Mouse (Mus musculus) MEL (cell line): ENCODE data around the gene Gclm. TPM values are rescaled to one million over a fixed set of nuclear protein-coding genes. Genes with fewer than 3 reads are reported as not detected.

Source experiments
- DNase-seq: peaks from one replicate; pipeline ENCODE4 v3.0.0; 2011; ENCODE audit warnings: low read depth, low spot score
- H3K27ac ChIP-seq: 2 replicates; pipeline ENCODE4 v1.5.1; 2012; ENCODE audit warnings: low read depth, mild to moderate bottlenecking, control low read depth, low read length, moderate library complexity; ENCODE audit not compliant: control insufficient read depth
- H3K27me3 ChIP-seq, 2 experiments: fragments of 150-350 bp in 1 of 2; sonication (generic) in 1 of 2; 2 replicates each; pipeline ENCODE4 v1.6.1; 2012; ENCODE audit warnings: low read length in 2 of 2, mild to moderate bottlenecking in 2 of 2, improper control_type of control experiment in 1 of 2, moderate library complexity in 1 of 2; ENCODE audit not compliant: insufficient read depth in 2 of 2, control insufficient read depth in 1 of 2
- H3K36me3 ChIP-seq, 2 experiments: 2 replicates each; pipeline ENCODE4 v1.6.1; 2012 to 2014; ENCODE audit warnings: low read length in 2 of 2, improper control_type of control experiment in 1 of 2, inconsistent platforms in 1 of 2, mild to moderate bottlenecking in 1 of 2; ENCODE audit not compliant: insufficient read depth in 2 of 2, control insufficient read depth in 1 of 2
- H3K4me1 ChIP-seq, 2 experiments: fragments of 150-350 bp in 1 of 2; sonication (generic) in 1 of 2; 2 replicates each; pipeline ENCODE4 v1.6.1; 2012; ENCODE audit warnings: low read length in 2 of 2, improper control_type of control experiment in 1 of 2, mild to moderate bottlenecking in 1 of 2; ENCODE audit not compliant: insufficient read depth in 2 of 2, control insufficient read depth in 1 of 2
- H3K4me3 ChIP-seq, 2 experiments: fragments of 150-350 bp in 1 of 2; sonication (generic) in 1 of 2; 2 replicates each; pipeline ENCODE4 v1.5.1; 2012; ENCODE audit warnings: low read depth in 2 of 2, low read length in 2 of 2, mild to moderate bottlenecking in 2 of 2, moderate library complexity in 2 of 2, control low read depth in 1 of 2, improper control_type of control experiment in 1 of 2; ENCODE audit not compliant: control insufficient read depth in 1 of 2, insufficient read depth in 1 of 2
- H3K79me2 ChIP-seq: 2 replicates; pipeline ENCODE4 v1.6.1; 2012; ENCODE audit warnings: mild to moderate bottlenecking, low read length, moderate library complexity; ENCODE audit not compliant: control insufficient read depth, poor library complexity, insufficient read depth
- H3K9ac ChIP-seq: 2 replicates; pipeline ENCODE4 v1.6.1; 2012; ENCODE audit warnings: low read depth, mild to moderate bottlenecking, control low read depth, low read length, moderate library complexity; ENCODE audit not compliant: control insufficient read depth, poor library complexity, severe bottlenecking
- H3K9me3 ChIP-seq: fragments of 150-350 bp; sonication (generic); replicated peaks from 2 replicates; pipeline ENCODE4 v1.6.1; 2012; ENCODE audit warnings: mild to moderate bottlenecking, low read length, improper control_type of control experiment, moderate library complexity; ENCODE audit not compliant: insufficient read depth
- BHLHE40 ChIP-seq: IDR thresholded peaks from 2 replicates; pipeline ENCODE4 v1.6.1; 2012; ENCODE audit warnings: low read depth, mild to moderate bottlenecking, inconsistent platforms, low read length, improper control_type of control experiment, borderline replicate concordance
- CHD1 ChIP-seq: IDR thresholded peaks from 2 replicates; pipeline ENCODE4 v1.6.1; 2012; ENCODE audit warnings: low read depth, mild to moderate bottlenecking, inconsistent platforms, low read length, improper control_type of control experiment
- CHD2 ChIP-seq: IDR thresholded peaks from 2 replicates; pipeline ENCODE4 v1.6.1; 2011; ENCODE audit warnings: low read length, improper control_type of control experiment
- CTCF ChIP-seq, 3 experiments: IDR thresholded peaks in 2 of 3; conservative IDR thresholded peaks in 1 of 3; 2 replicates each; pipeline ENCODE4 v1.5.1; 2011 to 2012; ENCODE audit warnings: low read length in 3 of 3, low read depth in 2 of 3, mild to moderate bottlenecking in 2 of 3, improper control_type of control experiment in 1 of 3, inconsistent platforms in 1 of 3, mixed read lengths in 1 of 3, moderate library complexity in 1 of 3; ENCODE audit not compliant: control insufficient read depth in 1 of 3, insufficient read depth in 1 of 3, poor library complexity in 1 of 3, severe bottlenecking in 1 of 3
- E2F4 ChIP-seq: IDR thresholded peaks from 2 replicates; pipeline ENCODE4 v1.6.1; 2011; ENCODE audit warnings: low read depth, low read length, improper control_type of control experiment, borderline replicate concordance
- EP300 ChIP-seq, 2 experiments: IDR thresholded peaks; 2 replicates each; pipeline ENCODE4 v1.6.1; 2011; ENCODE audit warnings: improper control_type of control experiment in 2 of 2, low read length in 2 of 2, low read depth in 1 of 2, mild to moderate bottlenecking in 1 of 2
- ETS1 ChIP-seq: IDR thresholded peaks from 2 replicates; pipeline ENCODE4 v1.6.1; 2012; ENCODE audit warnings: low read depth, mild to moderate bottlenecking, inconsistent platforms, low read length, improper control_type of control experiment, moderate library complexity
- GABPA ChIP-seq: IDR thresholded peaks from 2 replicates; pipeline ENCODE4 v1.6.1; 2012; ENCODE audit warnings: low read depth, mild to moderate bottlenecking, inconsistent platforms, low read length, improper control_type of control experiment, moderate library complexity
- GATA1 ChIP-seq: IDR thresholded peaks from 2 replicates; pipeline ENCODE4 v1.6.1; 2011; ENCODE audit warnings: low read depth, low read length, improper control_type of control experiment
- KAT2A ChIP-seq: conservative IDR thresholded peaks from 2 replicates; pipeline ENCODE4 v1.6.1; 2012; ENCODE audit warnings: low read depth, low read length, improper control_type of control experiment, inconsistent platforms
- MAFK ChIP-seq: IDR thresholded peaks from 2 replicates; pipeline ENCODE4 v1.6.1; 2011; ENCODE audit warnings: low read depth, mild to moderate bottlenecking, low read length, improper control_type of control experiment, borderline replicate concordance
- MAZ ChIP-seq: IDR thresholded peaks from 2 replicates; pipeline ENCODE4 v1.6.1; 2012; ENCODE audit warnings: low read depth, mild to moderate bottlenecking, inconsistent platforms, low read length, improper control_type of control experiment
- MEF2A ChIP-seq: IDR thresholded peaks from 2 replicates; pipeline ENCODE4 v1.6.1; 2014; ENCODE audit warnings: low read depth, mild to moderate bottlenecking, inconsistent platforms, low read length, improper control_type of control experiment; ENCODE audit not compliant: poor library complexity, insufficient replicate concordance, severe bottlenecking; ENCODE audit errors: extremely low read depth
- MXI1 ChIP-seq: IDR thresholded peaks from 2 replicates; pipeline ENCODE4 v1.6.1; 2011; ENCODE audit warnings: mild to moderate bottlenecking, low read depth, low read length, improper control_type of control experiment
- MYB ChIP-seq: IDR thresholded peaks from 2 replicates; pipeline ENCODE4 v1.6.1; 2011; ENCODE audit warnings: mild to moderate bottlenecking, low read depth, low read length, improper control_type of control experiment
- MYC ChIP-seq: IDR thresholded peaks from 2 replicates; pipeline ENCODE4 v1.6.1; 2011; ENCODE audit warnings: low read depth, mild to moderate bottlenecking, low read length, improper control_type of control experiment, moderate library complexity
- NELFE ChIP-seq: IDR thresholded peaks from 2 replicates; pipeline ENCODE4 v1.6.1; 2011; ENCODE audit warnings: low read depth, low read length, improper control_type of control experiment
- POLR2A ChIP-seq, 2 experiments: IDR thresholded peaks; 2 replicates each; pipeline ENCODE4 v1.6.1; 2011 to 2012; ENCODE audit warnings: low read length in 2 of 2, mild to moderate bottlenecking in 2 of 2, control low read depth in 1 of 2, improper control_type of control experiment in 1 of 2, low read depth in 1 of 2, moderate library complexity in 1 of 2; ENCODE audit not compliant: control insufficient read depth in 1 of 2, insufficient read depth in 1 of 2, poor library complexity in 1 of 2
- POLR2AphosphoS2 ChIP-seq: IDR thresholded peaks from 2 replicates; pipeline ENCODE4 v1.6.1; 2011; ENCODE audit warnings: low read length, improper control_type of control experiment
- RAD21 ChIP-seq: IDR thresholded peaks from 2 replicates; pipeline ENCODE4 v1.6.1; 2011; ENCODE audit warnings: mild to moderate bottlenecking, low read depth, low read length, improper control_type of control experiment
- RCOR1 ChIP-seq: IDR thresholded peaks from 2 replicates; pipeline ENCODE4 v1.6.1; 2012; ENCODE audit warnings: low read depth, mild to moderate bottlenecking, inconsistent platforms, low read length, improper control_type of control experiment
- SIN3A ChIP-seq: IDR thresholded peaks from 2 replicates; pipeline ENCODE4 v1.6.1; 2012; ENCODE audit warnings: low read length, improper control_type of control experiment, inconsistent platforms
- SMC3 ChIP-seq: IDR thresholded peaks from 2 replicates; pipeline ENCODE4 v1.6.1; 2011; ENCODE audit warnings: low read depth, low read length, improper control_type of control experiment
- TAL1 ChIP-seq: IDR thresholded peaks from 2 replicates; pipeline ENCODE4 v1.6.1; 2012; ENCODE audit warnings: mild to moderate bottlenecking, inconsistent platforms, low read length, moderate library complexity, mixed read lengths
- TBP ChIP-seq: IDR thresholded peaks from 2 replicates; pipeline ENCODE4 v1.8.0; 2011; ENCODE audit warnings: low read depth, low read length, improper control_type of control experiment
- TCF12 ChIP-seq: IDR thresholded peaks from 2 replicates; pipeline ENCODE4 v1.6.1; 2014; ENCODE audit warnings: low read depth, mild to moderate bottlenecking, inconsistent platforms, low read length, improper control_type of control experiment, moderate library complexity
- UBTF ChIP-seq: IDR thresholded peaks from 2 replicates; pipeline ENCODE4 v1.6.1; 2012; ENCODE audit warnings: low read depth, mild to moderate bottlenecking, inconsistent platforms, low read length, improper control_type of control experiment, moderate library complexity, borderline replicate concordance; ENCODE audit not compliant: insufficient read depth
- USF1 ChIP-seq: IDR thresholded peaks from 2 replicates; pipeline ENCODE4 v1.6.1; 2014; ENCODE audit warnings: low read depth, mild to moderate bottlenecking, inconsistent platforms, low read length, improper control_type of control experiment, moderate library complexity
- ZKSCAN1 ChIP-seq: IDR thresholded peaks from 2 replicates; pipeline ENCODE4 v1.6.1; 2012; ENCODE audit warnings: low read depth, mild to moderate bottlenecking, inconsistent platforms, low read length, improper control_type of control experiment, moderate library complexity
- ZMIZ1 ChIP-seq: IDR thresholded peaks from 2 replicates; pipeline ENCODE4 v1.6.1; 2012; ENCODE audit warnings: low read depth, mild to moderate bottlenecking, inconsistent platforms, low read length, improper control_type of control experiment, moderate library complexity
- ZNF384 ChIP-seq: IDR thresholded peaks from 2 replicates; pipeline ENCODE4 v1.6.1; 2012; ENCODE audit warnings: low read depth, mild to moderate bottlenecking, inconsistent platforms, low read length, improper control_type of control experiment
- polyA plus RNA-seq, 2 experiments: library from polyadenylated mRNA; stranded (reverse) in 1 of 2; unstranded in 1 of 2; fragments of >175 nt in 1 of 2; fragments of >200 nt in 1 of 2; gene quantifications; 2 replicates each; pipeline versions ENCODE4 v1.2.1 to v1.2.4; 2012; ENCODE audit warnings: low replicate concordance in 2 of 2, low read depth in 1 of 2; ENCODE audit not compliant: insufficient read length in 2 of 2, insufficient read depth in 1 of 2, missing spikeins in 1 of 2
- total RNA-seq: library from RNA; depleted of rRNA; stranded (reverse); fragments of 300-350 nt; gene quantifications from 2 replicates; pipeline ENCODE4 v1.2.3, GENCODE M21; 2012

Gclm gene
- total and polyA plus RNA-seq, 3 experiments = 123 to 334 (median 174) TPM

DNA sequence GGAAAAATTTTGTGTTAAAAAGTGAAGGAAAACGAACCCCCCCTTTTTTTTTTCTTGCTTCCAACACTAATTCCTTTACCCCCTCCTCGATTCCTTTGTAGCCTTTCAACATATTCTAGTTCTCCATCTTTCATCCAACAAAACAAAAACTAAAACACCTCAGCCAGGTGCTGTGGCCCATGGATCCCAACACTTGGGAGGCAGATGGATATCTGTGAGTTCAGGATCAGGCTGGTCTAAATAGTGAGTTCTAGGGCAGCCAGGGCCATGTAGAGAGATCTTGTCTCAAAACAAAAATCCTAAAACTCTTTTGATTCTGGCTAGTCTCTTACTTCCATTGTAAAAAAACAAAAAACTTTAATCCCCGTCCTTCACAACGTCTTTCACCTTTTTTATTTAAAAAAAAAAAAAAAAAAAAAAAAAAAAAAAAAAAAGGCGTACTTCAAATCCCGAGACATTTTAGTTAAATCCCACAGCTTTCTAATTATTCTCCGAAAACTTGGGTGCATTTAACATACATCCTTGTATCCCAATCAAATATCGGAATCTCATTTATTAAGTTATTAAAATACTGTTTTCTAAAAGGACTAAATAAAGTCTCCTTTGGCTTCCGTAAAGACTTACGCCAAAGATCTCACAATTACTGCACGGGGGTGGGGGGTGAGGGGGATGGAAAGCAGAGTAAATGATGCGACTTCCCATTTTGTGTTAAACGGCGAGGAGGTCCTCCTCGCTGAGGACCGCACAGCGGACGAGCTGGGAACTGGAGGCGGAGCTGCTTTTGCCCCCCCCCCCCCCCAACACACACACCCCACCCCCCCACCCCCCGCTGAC is 28.3 kb downstream of the Gclm start (continued):
- TF ChIP-seq NELFE = no peak
- TF ChIP-seq BHLHE40 = peak; percentile 63
- TF ChIP-seq ZMIZ1 = peak; percentile 41; the same call in 1 of the 2 replicates
- TF ChIP-seq, all 39 proteins: peak for 9

DNA sequence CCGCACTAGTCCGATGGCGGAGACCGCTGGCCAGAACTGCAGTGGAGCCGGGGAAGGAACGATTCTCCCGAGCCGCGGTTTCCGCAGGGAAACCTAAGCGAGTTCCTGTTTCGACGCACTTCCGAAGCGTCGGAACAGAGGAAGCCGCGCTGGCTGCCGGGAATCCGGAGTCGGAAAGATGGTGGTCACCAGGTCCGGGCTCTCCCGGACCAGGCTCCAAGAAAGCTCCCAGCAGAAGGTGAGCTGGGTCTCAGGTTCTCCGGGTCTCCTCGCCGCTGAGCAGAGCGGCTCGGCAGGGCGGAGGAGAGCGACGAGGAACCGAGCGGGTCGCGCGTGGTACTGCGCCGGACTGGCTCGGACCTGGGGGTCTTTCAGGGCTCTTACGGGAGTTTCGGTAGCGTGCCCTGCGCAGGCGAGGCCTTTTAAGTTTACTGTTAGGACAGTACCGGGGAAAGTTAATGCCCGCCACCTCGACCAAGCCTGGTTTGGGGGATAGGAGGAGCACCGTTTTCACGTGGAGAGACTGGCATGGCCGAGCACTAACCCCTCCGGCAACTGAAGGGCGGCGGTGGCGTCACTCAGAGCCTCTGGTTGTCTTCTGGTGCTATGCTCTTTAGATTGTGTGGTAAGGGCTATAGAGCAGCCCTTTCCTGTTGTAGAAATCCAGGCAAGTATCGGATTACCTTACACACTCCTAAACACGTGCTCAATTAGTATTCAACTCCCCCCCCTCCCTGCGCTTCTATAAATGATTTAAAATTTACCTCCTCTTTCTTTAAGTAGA is 29.1 kb downstream of the Gclm start, which contains the start of gene Dnttip2:
Gene Dnttip2, plus strand, starts transcription at position 148 of the 784 bp plus-strand sequence.
- Histone ChIP-seq H3K9me3 (no peaks in the 10 kb centered on the region), H3K36me3 (peaks cover 9 to 38% of the 10 kb centered on the region in 2 experiments), H3K4me3 (peak within 1 kb of the TSS; percentile 89 to 90), H3K27ac (peak within 1 kb of the TSS; percentile 70), H3K27me3 (no peaks in the 10 kb centered on the region), H3K79me2 (peaks cover 42% of the 10 kb centered on the region), H3K9ac (peak within 1 kb of the TSS; percentile 96), H3K4me1 (peaks cover 8 to 30% of the 10 kb centered on the region in 2 experiments; a peak in 3 of 4 replicates)
- DNase-seq = peak; percentile 97
- TF ChIP-seq BHLHE40 (no peak), MYC (peak; percentile 73), E2F4 (no peak), MYB (0 out of 2 replicates have a peak, but pooled peaks have one; percentile 28), POLR2AphosphoS2 (peak; percentile 69; the same call in 1 of the 2 replicates), TCF12 (peak; percentile 67), KAT2A (peak; percentile 90), SMC3 (0 out of 2 replicates have a peak, but pooled peaks have one; percentile 7), CHD1 (0 out of 2 replicates have a peak, but pooled peaks have one; percentile 27), GABPA (0 out of 2 replicates have a peak, but pooled peaks have one; percentile 58), TBP (peak; percentile 77), ETS1 (peak; percentile 69), RCOR1 (peak; percentile 39; the same call in 1 of the 2 replicates), CTCF (IDR thresholded peaks at IDR 0.05 in 2 of 3, conservative IDR thresholded peaks at IDR 0.05 in 1 of 3; ENCODE audit: control insufficient read depth in 1 of 3, insufficient read depth in 1 of 3, low read depth in 2 of 3, low read length in 3 of 3, poor library complexity in 1 of 3, severe bottlenecking in 1 of 3) (no peak), GATA1 (no peak), RAD21 (no peak), MAZ (peak; percentile 91; the same call in 1 of the 2 replicates), MXI1 (peak; percentile 78), SIN3A (peak; percentile 97), POLR2A (IDR thresholded peaks at IDR 0.05; ENCODE audit: control insufficient read depth in 1 of 2, insufficient read depth in 1 of 2, low read depth in 1 of 2, low read length in 2 of 2, poor library complexity in 1 of 2) (peak; percentile 72 to 82; a peak in 3 of 4 replicates), NELFE (peak; percentile 89), USF1 (peak; percentile 48), EP300 (IDR thresholded peaks at IDR 0.05; ENCODE audit: low read depth in 1 of 2, low read length in 2 of 2) (peak in 1 of 2 experiments; percentile 44; a peak in 1 of 4 replicates), ZKSCAN1 (no peak), TAL1 (no peak), CHD2 (no peak), UBTF (0 out of 2 replicates have a peak, but pooled peaks have one; percentile 35), MAFK (no peak), ZNF384 (no peak), MEF2A (peak; percentile 41; the same call in 1 of the 2 replicates), ZMIZ1 (peak; percentile 68)
